Mouse (Mus musculus) central nervous system, embryonic 11.5 days (tissue): ENCODE data around the gene H2afj. TPM values are rescaled to one million over a fixed set of nuclear protein-coding genes. Genes with fewer than 3 reads are reported as not detected.

ENCODE experiments used
- polyA plus RNA-seq: library from polyadenylated mRNA; depleted of rRNA; stranded (reverse); fragments of >200 nt; gene quantifications from 2 replicates; pipeline ENCODE4 v1.2.3, GENCODE M21; 2012; rRNA removed

H2afj gene
- 66.3 and 116 TPM in 2 replicates for polyA plus RNA-seq

DNA sequence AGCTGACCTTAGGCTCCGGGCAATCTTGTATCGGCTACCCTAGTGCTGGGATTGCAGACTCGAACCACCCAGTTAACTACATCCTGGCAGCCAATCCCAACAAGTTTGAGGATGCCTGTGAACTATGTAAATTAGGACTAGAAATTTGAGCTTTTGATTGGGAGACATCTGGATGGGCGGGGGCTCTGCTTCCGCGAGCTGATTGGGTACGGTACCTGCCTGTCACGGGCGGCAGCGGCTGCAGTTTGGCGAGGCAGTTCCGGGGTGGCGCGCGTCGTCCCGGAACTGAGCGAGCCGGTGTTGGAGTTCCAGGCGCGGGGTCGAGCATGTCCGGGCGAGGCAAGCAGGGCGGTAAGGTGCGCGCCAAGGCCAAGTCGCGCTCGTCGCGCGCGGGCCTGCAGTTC lies at the start of gene H2afj:
TSS of gene H2afj (plus strand) at position 231 of the 404 bp plus-strand sequence.

GRCm38 (mm10) chr6:136781377-136781986 lies 26.6 kb upstream of the H2afj start, which contains the start of gene Gucy2c:
Gene Gucy2c (minus strand): TSS chr6:136781765.

GRCm38 (mm10) chr6:136803739-136804633 lies 4.1 kb upstream of the H2afj start, which contains the start of gene Hist4h4:
Gene Hist4h4 (minus strand): TSS chr6:136804415.

GRCm38 (mm10) chr6:136827516-136827880 lies 19.5 kb downstream of the H2afj start, which contains the start of gene BC049715:
Gene BC049715 (plus strand): TSS chr6:136827626.

GRCm38 (mm10) chr6:136827881-136828561 lies 20.0 kb downstream of the H2afj start, which contains the start of gene Wbp11:
Gene Wbp11 (minus strand): TSS chr6:136828233.

GRCm38 (mm10) chr6:136835352-136835751 lies 27.3 kb downstream of the H2afj start, which contains the start of gene Smco3:
Gene Smco3 (minus strand): TSS chr6:136835452.

GRCm38 (mm10) chr6:136857186-136857872 lies 49.3 kb downstream of the H2afj start, which contains the start of gene Art4:
Gene Art4 (minus strand): TSS chr6:136857733.

Other genes starting within 250 kb of the H2afj start
- gene Plbd1, start 146.3 kb upstream of the H2afj start, polyA plus RNA-seq, result 0.49 and 0.82 TPM in 2 replicates
- 0.10 and 0.14 TPM in 2 replicates for gene Gucy2c, start 26.5 kb upstream of the H2afj start, polyA plus RNA-seq
- 0.95 and 1.2 TPM in 2 replicates for gene Hist4h4, start 3.8 kb upstream of the H2afj start, polyA plus RNA-seq
- gene BC049715, start 19.4 kb downstream of the H2afj start, polyA plus RNA-seq, result 0.48 and 1.0 TPM in 2 replicates
- gene Wbp11, start 20.0 kb downstream of the H2afj start, polyA plus RNA-seq, result 115 and 127 TPM in 2 replicates
- gene Smco3, start 27.2 kb downstream of the H2afj start, polyA plus RNA-seq, result 0.73 and 1.1 TPM in 2 replicates
- gene Art4, start 49.5 kb downstream of the H2afj start, polyA plus RNA-seq, result 1.8 and 2.9 TPM in 2 replicates
- gene Mgp, start 67.6 kb downstream of the H2afj start, polyA plus RNA-seq, result 3.2 and 24.3 TPM in 2 replicates
- 0.05 and 0.35 TPM in 2 replicates for gene Erp27, start 113.9 kb downstream of the H2afj start, polyA plus RNA-seq
- 0.09 TPM in 1 of 2 replicates, not detected in the other for gene Pde6h, start 115.6 kb downstream of the H2afj start, polyA plus RNA-seq
- 23.0 and 40.8 TPM in 2 replicates for gene Arhgdib, start 133.7 kb downstream of the H2afj start, polyA plus RNA-seq